ENCODE assay signal across 9 mouse cellular contexts in the genomic region with DNA sequence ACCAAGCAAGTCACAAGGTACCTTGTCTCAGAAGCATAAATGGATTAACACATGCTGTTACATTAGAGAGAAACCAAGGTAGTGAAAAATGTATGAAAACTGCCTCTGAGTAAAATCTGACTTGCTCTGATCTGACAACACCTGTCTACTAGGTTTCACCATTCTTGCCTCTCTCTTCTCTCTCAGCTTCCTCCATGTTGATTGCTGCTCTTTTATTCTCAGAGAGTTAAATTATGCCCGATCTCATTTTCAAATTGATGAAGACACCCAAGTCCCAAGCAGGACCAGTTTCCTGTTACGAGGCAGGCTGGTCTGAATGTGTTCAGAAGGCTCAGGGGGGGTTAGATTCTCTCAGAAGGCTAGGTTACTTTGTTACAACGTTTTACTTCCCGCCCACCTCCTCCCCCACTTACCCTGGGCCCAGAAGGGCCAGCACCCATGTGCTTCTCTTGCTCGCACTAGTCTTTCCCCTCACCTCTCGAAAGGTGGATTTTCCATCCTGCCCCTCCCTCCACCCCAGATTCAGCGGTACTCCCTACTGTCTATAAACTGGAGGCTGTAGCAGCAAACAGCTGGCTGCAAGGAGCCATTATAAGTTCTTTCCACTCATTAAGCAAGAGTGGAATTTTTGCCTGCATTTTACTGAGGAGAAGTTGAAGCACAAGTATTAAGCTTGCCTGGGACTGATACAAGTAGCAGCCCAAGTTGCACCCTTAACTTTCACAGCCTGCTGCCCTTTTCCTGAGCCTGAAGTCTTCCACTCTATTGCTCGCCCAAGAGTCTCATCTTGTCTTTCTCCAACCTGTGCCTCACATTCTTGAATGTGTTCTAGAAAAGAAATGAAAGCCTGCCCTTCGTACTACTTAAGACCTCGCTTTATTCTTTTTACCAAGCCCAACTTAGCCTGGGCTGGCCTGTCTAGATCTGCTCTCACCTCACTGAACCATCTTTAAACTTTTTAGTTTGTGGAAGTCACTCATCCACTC. TPM values are rescaled to one million over a fixed set of nuclear protein-coding genes. Genes with fewer than 3 reads are reported as not detected.
DNase-seq lines count a peak whose midpoint lies in the region; ATAC-seq lines count a peak whose summit lies in the region.
"Had no signal": no experiment of that assay in that cellular context is flagged by ENCODE, and none has a peak within 500 bp of the region (broad histone marks: within the 10 kb centered on the region; RNA-seq: fewer than 3 reads in every experiment).

No protein-coding gene starts in this region.

- no peaks in the 10 kb centered on the region for H3K36me3 ChIP-seq in midbrain, embryonic 15.5 days (replicated peaks)

- peak overlapping the region; percentile 91 for H3K4me2 ChIP-seq in midbrain, embryonic 15.5 days

- no peak overlapping the region for H3K27ac ChIP-seq in midbrain, embryonic 15.5 days

- peak overlapping the region; percentile 91; the same call in 1 of the 2 replicates for H3K9ac ChIP-seq in midbrain, embryonic 15.5 days

- H3K27me3 ChIP-seq in midbrain, embryonic 15.5 days (replicated peaks) = no peaks in the 10 kb centered on the region
- H3K27me3 ChIP-seq: Patski had no signal

- H3K4me1 ChIP-seq in midbrain, embryonic 15.5 days = peaks cover 25% of the 10 kb centered on the region

- no peaks in the 10 kb centered on the region for H3K9me3 ChIP-seq in midbrain, embryonic 15.5 days

- H3K4me3 ChIP-seq in midbrain, embryonic 15.5 days = peak overlapping the region; percentile 56

- 40% methylated on average over 10 of the region's 10 CpGs for WGBS in midbrain, embryonic 15.5 days

- no peak for ATAC-seq in midbrain, embryonic 15.5 days (replicated peaks)

- DNase-seq in heart, adult 11 months = peak; percentile 42
- DNase-seq in heart, adult 9 months (ENCODE audit: low spot score in 2 of 2) = no peak
- peak; percentile 10 for DNase-seq in embryo, embryonic 9.5 days (ENCODE audit: extremely low spot score)
- peak; percentile 54 for DNase-seq in induced T-regulatory cell, adult 2 months (ENCODE audit: low read depth)
- no peak for DNase-seq in adrenal gland, postnatal 4 days (ENCODE audit: low spot score in 2 of 2)
- DNase-seq in frontal cortex, postnatal 10 days (ENCODE audit: low spot score in 2 of 2) = no peak
- DNase-seq in right cerebral cortex, postnatal 25 days = no peak

RNA-seq across cellular contexts. Expression of a gene that starts 1.2 kb away (rescaled TPM):
- 11.4 and 12.0 TPM in 2 replicates for polyA plus RNA-seq in midbrain, embryonic 15.5 days (2015; fragmentation: Nextera tagmentation; extraction: Ambion mirVana)
- 10 to 100 TPM; 12.2 to 12.3 TPM for total RNA-seq in adrenal gland, postnatal 4 days (2021)

RNA-seq across cellular contexts. Expression of a gene that starts 57.1 kb away (rescaled TPM):
- 0.28 and 0.35 TPM in 2 replicates for polyA plus RNA-seq in midbrain, embryonic 15.5 days (2015; fragmentation: Nextera tagmentation; extraction: Ambion mirVana)
- total RNA-seq in adrenal gland, postnatal 4 days (2021) = under 1 TPM in 1 of 2 experiments, not detected in 1; 0.17 TPM
- polyA plus RNA-seq: Patski had no signal

Comparison
In these comparisons a context has a peak if more than half of its experiments do, and no peak if none do; other contexts are left out.
1. DNase-seq: peak in heart, adult 11 months (single experiment), embryo, embryonic 9.5 days (single experiment) and induced T-regulatory cell, adult 2 months (single experiment); none in heart, adult 9 months (0 of 2), adrenal gland, postnatal 4 days (0 of 2), frontal cortex, postnatal 10 days (0 of 2) and right cerebral cortex, postnatal 25 days (single experiment).